Mouse (Mus musculus) MEL (cell line): Measurements from ENCODE around the gene Hist1h2ae. TPM values are rescaled to one million over a fixed set of nuclear protein-coding genes. Genes with fewer than 3 reads are reported as not detected.
"Not testable (repeated sequence)": the region's sequence is repeated elsewhere in the genome, so short reads cannot be mapped to it uniquely, and the experiment has no call there.

Source experiments
- DNase-seq: peaks from one replicate; pipeline ENCODE4 v3.0.0; 2011; ENCODE audit warnings: low read depth, low spot score
- H3K27ac ChIP-seq: 2 replicates; pipeline ENCODE4 v1.5.1; 2012; ENCODE audit warnings: low read depth, mild to moderate bottlenecking, control low read depth, low read length, moderate library complexity; ENCODE audit not compliant: control insufficient read depth
- H3K27me3 ChIP-seq, 2 experiments: fragments of 150-350 bp in 1 of 2; sonication (generic) in 1 of 2; 2 replicates each; pipeline ENCODE4 v1.6.1; 2012; ENCODE audit warnings: low read length in 2 of 2, mild to moderate bottlenecking in 2 of 2, improper control_type of control experiment in 1 of 2, moderate library complexity in 1 of 2; ENCODE audit not compliant: insufficient read depth in 2 of 2, control insufficient read depth in 1 of 2
- H3K36me3 ChIP-seq, 2 experiments: 2 replicates each; pipeline ENCODE4 v1.6.1; 2012 to 2014; ENCODE audit warnings: low read length in 2 of 2, improper control_type of control experiment in 1 of 2, inconsistent platforms in 1 of 2, mild to moderate bottlenecking in 1 of 2; ENCODE audit not compliant: insufficient read depth in 2 of 2, control insufficient read depth in 1 of 2
- H3K4me1 ChIP-seq, 2 experiments: fragments of 150-350 bp in 1 of 2; sonication (generic) in 1 of 2; 2 replicates each; pipeline ENCODE4 v1.6.1; 2012; ENCODE audit warnings: low read length in 2 of 2, improper control_type of control experiment in 1 of 2, mild to moderate bottlenecking in 1 of 2; ENCODE audit not compliant: insufficient read depth in 2 of 2, control insufficient read depth in 1 of 2
- H3K4me3 ChIP-seq, 2 experiments: fragments of 150-350 bp in 1 of 2; sonication (generic) in 1 of 2; 2 replicates each; pipeline ENCODE4 v1.5.1; 2012; ENCODE audit warnings: low read depth in 2 of 2, low read length in 2 of 2, mild to moderate bottlenecking in 2 of 2, moderate library complexity in 2 of 2, control low read depth in 1 of 2, improper control_type of control experiment in 1 of 2; ENCODE audit not compliant: control insufficient read depth in 1 of 2, insufficient read depth in 1 of 2
- H3K79me2 ChIP-seq: 2 replicates; pipeline ENCODE4 v1.6.1; 2012; ENCODE audit warnings: mild to moderate bottlenecking, low read length, moderate library complexity; ENCODE audit not compliant: control insufficient read depth, poor library complexity, insufficient read depth
- H3K9ac ChIP-seq: 2 replicates; pipeline ENCODE4 v1.6.1; 2012; ENCODE audit warnings: low read depth, mild to moderate bottlenecking, control low read depth, low read length, moderate library complexity; ENCODE audit not compliant: control insufficient read depth, poor library complexity, severe bottlenecking
- H3K9me3 ChIP-seq: fragments of 150-350 bp; sonication (generic); replicated peaks from 2 replicates; pipeline ENCODE4 v1.6.1; 2012; ENCODE audit warnings: mild to moderate bottlenecking, low read length, improper control_type of control experiment, moderate library complexity; ENCODE audit not compliant: insufficient read depth
- CHD1 ChIP-seq: IDR thresholded peaks from 2 replicates; pipeline ENCODE4 v1.6.1; 2012; ENCODE audit warnings: low read depth, mild to moderate bottlenecking, inconsistent platforms, low read length, improper control_type of control experiment
- CHD2 ChIP-seq: IDR thresholded peaks from 2 replicates; pipeline ENCODE4 v1.6.1; 2011; ENCODE audit warnings: low read length, improper control_type of control experiment
- E2F4 ChIP-seq: IDR thresholded peaks from 2 replicates; pipeline ENCODE4 v1.6.1; 2011; ENCODE audit warnings: low read depth, low read length, improper control_type of control experiment, borderline replicate concordance
- ELF1 ChIP-seq: IDR thresholded peaks from 2 replicates; pipeline ENCODE4 v1.6.1; 2014; ENCODE audit warnings: low read depth, mild to moderate bottlenecking, inconsistent platforms, low read length, improper control_type of control experiment, moderate library complexity
- EP300 ChIP-seq, 2 experiments: IDR thresholded peaks; 2 replicates each; pipeline ENCODE4 v1.6.1; 2011; ENCODE audit warnings: improper control_type of control experiment in 2 of 2, low read length in 2 of 2, low read depth in 1 of 2, mild to moderate bottlenecking in 1 of 2
- ETS1 ChIP-seq: IDR thresholded peaks from 2 replicates; pipeline ENCODE4 v1.6.1; 2012; ENCODE audit warnings: low read depth, mild to moderate bottlenecking, inconsistent platforms, low read length, improper control_type of control experiment, moderate library complexity
- KAT2A ChIP-seq: conservative IDR thresholded peaks from 2 replicates; pipeline ENCODE4 v1.6.1; 2012; ENCODE audit warnings: low read depth, low read length, improper control_type of control experiment, inconsistent platforms
- MAX ChIP-seq: IDR thresholded peaks from 2 replicates; pipeline ENCODE4 v1.6.1; 2011; ENCODE audit warnings: low read length, improper control_type of control experiment
- MYB ChIP-seq: IDR thresholded peaks from 2 replicates; pipeline ENCODE4 v1.6.1; 2011; ENCODE audit warnings: mild to moderate bottlenecking, low read depth, low read length, improper control_type of control experiment
- MYC ChIP-seq: IDR thresholded peaks from 2 replicates; pipeline ENCODE4 v1.6.1; 2011; ENCODE audit warnings: low read depth, mild to moderate bottlenecking, low read length, improper control_type of control experiment, moderate library complexity
- NELFE ChIP-seq: IDR thresholded peaks from 2 replicates; pipeline ENCODE4 v1.6.1; 2011; ENCODE audit warnings: low read depth, low read length, improper control_type of control experiment
- POLR2A ChIP-seq, 2 experiments: IDR thresholded peaks; 2 replicates each; pipeline ENCODE4 v1.6.1; 2011 to 2012; ENCODE audit warnings: low read length in 2 of 2, mild to moderate bottlenecking in 2 of 2, control low read depth in 1 of 2, improper control_type of control experiment in 1 of 2, low read depth in 1 of 2, moderate library complexity in 1 of 2; ENCODE audit not compliant: control insufficient read depth in 1 of 2, insufficient read depth in 1 of 2, poor library complexity in 1 of 2
- POLR2AphosphoS5 ChIP-seq: IDR thresholded peaks from 2 replicates; pipeline ENCODE4 v1.6.1; 2012; ENCODE audit warnings: low read depth, borderline replicate concordance, mild to moderate bottlenecking, inconsistent platforms, low read length, moderate library complexity, mixed read lengths
- RAD21 ChIP-seq: IDR thresholded peaks from 2 replicates; pipeline ENCODE4 v1.6.1; 2011; ENCODE audit warnings: mild to moderate bottlenecking, low read depth, low read length, improper control_type of control experiment
- RCOR1 ChIP-seq: IDR thresholded peaks from 2 replicates; pipeline ENCODE4 v1.6.1; 2012; ENCODE audit warnings: low read depth, mild to moderate bottlenecking, inconsistent platforms, low read length, improper control_type of control experiment
- SIN3A ChIP-seq: IDR thresholded peaks from 2 replicates; pipeline ENCODE4 v1.6.1; 2012; ENCODE audit warnings: low read length, improper control_type of control experiment, inconsistent platforms
- TCF12 ChIP-seq: IDR thresholded peaks from 2 replicates; pipeline ENCODE4 v1.6.1; 2014; ENCODE audit warnings: low read depth, mild to moderate bottlenecking, inconsistent platforms, low read length, improper control_type of control experiment, moderate library complexity
- UBTF ChIP-seq: IDR thresholded peaks from 2 replicates; pipeline ENCODE4 v1.6.1; 2012; ENCODE audit warnings: low read depth, mild to moderate bottlenecking, inconsistent platforms, low read length, improper control_type of control experiment, moderate library complexity, borderline replicate concordance; ENCODE audit not compliant: insufficient read depth
- USF1 ChIP-seq: IDR thresholded peaks from 2 replicates; pipeline ENCODE4 v1.6.1; 2014; ENCODE audit warnings: low read depth, mild to moderate bottlenecking, inconsistent platforms, low read length, improper control_type of control experiment, moderate library complexity
- USF2 ChIP-seq, 2 experiments: IDR thresholded peaks; 2 replicates each; pipeline ENCODE4 v1.6.1; 2011 to 2012; ENCODE audit warnings: improper control_type of control experiment in 2 of 2, low read length in 2 of 2, borderline replicate concordance in 1 of 2, inconsistent platforms in 1 of 2, low read depth in 1 of 2, mild to moderate bottlenecking in 1 of 2; ENCODE audit not compliant: insufficient read depth in 1 of 2
- ZKSCAN1 ChIP-seq: IDR thresholded peaks from 2 replicates; pipeline ENCODE4 v1.6.1; 2012; ENCODE audit warnings: low read depth, mild to moderate bottlenecking, inconsistent platforms, low read length, improper control_type of control experiment, moderate library complexity
- ZMIZ1 ChIP-seq: IDR thresholded peaks from 2 replicates; pipeline ENCODE4 v1.6.1; 2012; ENCODE audit warnings: low read depth, mild to moderate bottlenecking, inconsistent platforms, low read length, improper control_type of control experiment, moderate library complexity
- ZNF384 ChIP-seq: IDR thresholded peaks from 2 replicates; pipeline ENCODE4 v1.6.1; 2012; ENCODE audit warnings: low read depth, mild to moderate bottlenecking, inconsistent platforms, low read length, improper control_type of control experiment
- polyA plus RNA-seq, 2 experiments: library from polyadenylated mRNA; stranded (reverse) in 1 of 2; unstranded in 1 of 2; fragments of >175 nt in 1 of 2; fragments of >200 nt in 1 of 2; gene quantifications; 2 replicates each; pipeline versions ENCODE4 v1.2.1 to v1.2.4; 2012; ENCODE audit warnings: low replicate concordance in 2 of 2, low read depth in 1 of 2; ENCODE audit not compliant: insufficient read length in 2 of 2, insufficient read depth in 1 of 2, missing spikeins in 1 of 2
- total RNA-seq: library from RNA; depleted of rRNA; stranded (reverse); fragments of 300-350 nt; gene quantifications from 2 replicates; pipeline ENCODE4 v1.2.3, GENCODE M21; 2012

The Hist1h2ae gene
- total and polyA plus RNA-seq, 3 experiments, result 3.3 to 560 TPM; not detected in 1

- H3K4me1 ChIP-seq, H3K79me2 ChIP-seq, H3K27me3 ChIP-seq, H3K9me3 ChIP-seq: not testable (repeated sequence)
- peak; percentile 59 for DNase-seq
- peak overlapping the region; percentile 72 for H3K27ac ChIP-seq
- peaks cover 0 to 24% of the 10 kb centered on the region in 2 experiments; a peak in 2 of 4 replicates for H3K36me3 ChIP-seq
- H3K4me3 ChIP-seq, result peak overlapping the region in 1 of 2 experiments; percentile 17; a peak in 1 of 4 replicates
- peak overlapping the region; percentile 53 for H3K9ac ChIP-seq
Observed at GRCm38 (mm10) chr13:23560699-23561098, 10.3 kb downstream of the Hist1h2ae start.

- H3K79me2 ChIP-seq, result peaks cover 3% of the 10 kb centered on the region; the same call in 1 of the 2 replicates
- peaks cover 0 to 7% of the 10 kb centered on the region in 2 experiments; a peak in 1 of 4 replicates for H3K4me1 ChIP-seq
- peak overlapping the region; percentile 35 to 47 for H3K4me3 ChIP-seq
- no peaks in the 10 kb centered on the region for H3K27me3 ChIP-seq
- peak overlapping the region; percentile 68 for H3K9ac ChIP-seq
- H3K27ac ChIP-seq, result peak overlapping the region; percentile 78
- no peak for TF ChIP-seq USF2 (IDR thresholded peaks at IDR 0.05; ENCODE audit: borderline replicate concordance in 1 of 2, insufficient read depth in 1 of 2, low read depth in 1 of 2, low read length in 2 of 2)
- no peak for TF ChIP-seq MYB
- no peak for TF ChIP-seq MYC
- no peak for TF ChIP-seq POLR2A (IDR thresholded peaks at IDR 0.05; ENCODE audit: control insufficient read depth in 1 of 2, insufficient read depth in 1 of 2, low read depth in 1 of 2, low read length in 2 of 2, poor library complexity in 1 of 2)
- TF ChIP-seq CHD1, result no peak
- no peak for TF ChIP-seq ZNF384
- no peak for TF ChIP-seq E2F4
- TF ChIP-seq NELFE, result no peak
- TF ChIP-seq RCOR1, result no peak
- no peak for TF ChIP-seq TCF12
- TF ChIP-seq RAD21, result no peak
- peaks cover 0 to 33% of the 10 kb centered on the region in 2 experiments; a peak in 2 of 4 replicates for H3K36me3 ChIP-seq
- DNase-seq, result peak; percentile 60
- no peaks in the 10 kb centered on the region for H3K9me3 ChIP-seq
Observed at GRCm38 (mm10) chr13:23556906-23557305, 14.1 kb downstream of the Hist1h2ae start.

GRCm38 (mm10) chr13:23555839-23556416, 15.1 kb downstream of the Hist1h2ae start:
- peak; percentile 96 for DNase-seq
- Histone ChIP-seq H3K4me3 (peak overlapping the region; percentile 35 to 48), H3K79me2 (peaks cover 3% of the 10 kb centered on the region; the same call in 1 of the 2 replicates), H3K27me3 (no peaks in the 10 kb centered on the region), H3K4me1 (peaks cover 0 to 7% of the 10 kb centered on the region in 2 experiments; a peak in 1 of 4 replicates), H3K27ac (peak overlapping the region; percentile 98), H3K9ac (peak overlapping the region; percentile 93), H3K9me3 (no peaks in the 10 kb centered on the region), H3K36me3 (peaks cover 0 to 33% of the 10 kb centered on the region in 2 experiments; a peak in 2 of 4 replicates)
- TF ChIP-seq ETS1, result no peak
- no peak for TF ChIP-seq MAX
- TF ChIP-seq POLR2AphosphoS5, result peak; percentile 99; the same call in 1 of the 2 replicates
- TF ChIP-seq ZMIZ1, result no peak
- TF ChIP-seq CHD2, result no peak
- no peak for TF ChIP-seq SIN3A
- TF ChIP-seq ELF1, result no peak
- TF ChIP-seq KAT2A, result no peak
- TF ChIP-seq EP300 (IDR thresholded peaks at IDR 0.05; ENCODE audit: low read depth in 1 of 2, low read length in 2 of 2), result no peak
- no peak for TF ChIP-seq USF2 (IDR thresholded peaks at IDR 0.05; ENCODE audit: borderline replicate concordance in 1 of 2, insufficient read depth in 1 of 2, low read depth in 1 of 2, low read length in 2 of 2)
- peak; percentile 65 to 99 for TF ChIP-seq POLR2A (IDR thresholded peaks at IDR 0.05; ENCODE audit: control insufficient read depth in 1 of 2, insufficient read depth in 1 of 2, low read depth in 1 of 2, low read length in 2 of 2, poor library complexity in 1 of 2)
- no peak for TF ChIP-seq CHD1
- no peak for TF ChIP-seq NELFE
- TF ChIP-seq ZNF384, result no peak
- TF ChIP-seq ZKSCAN1, result no peak
- no peak for TF ChIP-seq E2F4
- no peak for TF ChIP-seq UBTF
- TF ChIP-seq TCF12, result no peak
- no peak for TF ChIP-seq RCOR1
- no peak for TF ChIP-seq USF1
